Mouse (Mus musculus): ENCODE data around the gene Trim27. TPM values are rescaled to one million over a fixed set of nuclear protein-coding genes. Genes with fewer than 3 reads are reported as not detected.
A peak's percentile ranks its signal among the peaks of the same experiment; 100 is the strongest.

The Trim27 gene
- polyA plus RNA-seq, 1 experiment, result 63.9 TPM

- Histone ChIP-seq H3K27me3 (ENCODE audit: control insufficient read depth, insufficient read depth, low read length) (no peaks in the 10 kb centered on the region), H3K4me1 (ENCODE audit: control insufficient read depth, insufficient read depth, insufficient read length) (no peaks in the 10 kb centered on the region), H3K36me3 (ENCODE audit: control insufficient read depth, insufficient read depth, low read length) (peaks cover 6% of the 10 kb centered on the region), H3K27ac (ENCODE audit: insufficient read depth, low read length) (no peak overlapping the region), H3K4me3 (ENCODE audit: extremely low read depth, insufficient read depth, insufficient read length) (no peak overlapping the region)
- no peak for DNase-seq (ENCODE audit: low read depth in 1 of 2, low spot score in 2 of 2)
- 86% methylated on average over 5 of the region's 5 CpGs for WGBS
- TF ChIP-seq CTCF (IDR thresholded peaks at IDR 0.05; ENCODE audit: extremely low read depth, insufficient read depth, insufficient read length, insufficient replicate concordance), result no peak
- no peak for TF ChIP-seq POLR2A (IDR thresholded peaks at IDR 0.05; ENCODE audit: low read depth, low read length)
Measured at GRCm38 (mm10) chr13:21197721-21198120, 18.5 kb downstream of the Trim27 start.

- WGBS, result 94% methylated on average over 2 of the region's 2 CpGs
- Histone ChIP-seq H3K36me3 (ENCODE audit: control insufficient read depth, insufficient read depth, low read length) (peaks cover 1% of the 10 kb centered on the region; the same call in 1 of the 2 replicates), H3K4me1 (ENCODE audit: control insufficient read depth, insufficient read depth, insufficient read length) (no peaks in the 10 kb centered on the region), H3K27ac (ENCODE audit: insufficient read depth, low read length) (no peak overlapping the region), H3K4me3 (ENCODE audit: extremely low read depth, insufficient read depth, insufficient read length) (no peak overlapping the region), H3K27me3 (ENCODE audit: control insufficient read depth, insufficient read depth, low read length) (no peaks in the 10 kb centered on the region)
- TF ChIP-seq POLR2A (IDR thresholded peaks at IDR 0.05; ENCODE audit: low read depth, low read length) (no peak), CTCF (IDR thresholded peaks at IDR 0.05; ENCODE audit: extremely low read depth, insufficient read depth, insufficient read length, insufficient replicate concordance) (no peak)
- DNase-seq (ENCODE audit: low read depth in 1 of 2, low spot score in 2 of 2), result no peak
Measured at GRCm38 (mm10) chr13:21198313-21198712, 19.1 kb downstream of the Trim27 start.

GRCm38 (mm10) chr13:21199046-21200028, 20.1 kb downstream of the Trim27 start:
- no peak for DNase-seq (ENCODE audit: low read depth in 1 of 2, low spot score in 2 of 2)
- H3K4me3 ChIP-seq (ENCODE audit: extremely low read depth, insufficient read depth, insufficient read length), result peak overlapping the region; percentile 56
- H3K27me3 ChIP-seq (ENCODE audit: control insufficient read depth, insufficient read depth, low read length), result no peaks in the 10 kb centered on the region
- WGBS, result 6% methylated on average over 17 of the region's 17 CpGs
- H3K27ac ChIP-seq (ENCODE audit: insufficient read depth, low read length), result no peak overlapping the region
- H3K36me3 ChIP-seq (ENCODE audit: control insufficient read depth, insufficient read depth, low read length), result no peaks in the 10 kb centered on the region
- TF ChIP-seq CTCF (IDR thresholded peaks at IDR 0.05; ENCODE audit: extremely low read depth, insufficient read depth, insufficient read length, insufficient replicate concordance), result no peak
- TF ChIP-seq POLR2A (IDR thresholded peaks at IDR 0.05; ENCODE audit: low read depth, low read length), result no peak
- no peaks in the 10 kb centered on the region for H3K4me1 ChIP-seq (ENCODE audit: control insufficient read depth, insufficient read depth, insufficient read length)

GRCm38 (mm10) chr13:21200043-21200999, 21.1 kb downstream of the Trim27 start:
- WGBS, result 5% methylated on average over 48 of the region's 48 CpGs
- TF ChIP-seq CTCF (IDR thresholded peaks at IDR 0.05; ENCODE audit: extremely low read depth, insufficient read depth, insufficient read length, insufficient replicate concordance) (peak; percentile 77), POLR2A (IDR thresholded peaks at IDR 0.05; ENCODE audit: low read depth, low read length) (no peak)
- H3K36me3 ChIP-seq (ENCODE audit: control insufficient read depth, insufficient read depth, low read length), result no peaks in the 10 kb centered on the region
- peak overlapping the region; percentile 70 for H3K27ac ChIP-seq (ENCODE audit: insufficient read depth, low read length)
- DNase-seq (ENCODE audit: low read depth in 1 of 2, low spot score in 2 of 2), result peak; percentile 80 to 85
- no peaks in the 10 kb centered on the region for H3K4me1 ChIP-seq (ENCODE audit: control insufficient read depth, insufficient read depth, insufficient read length)
- no peaks in the 10 kb centered on the region for H3K27me3 ChIP-seq (ENCODE audit: control insufficient read depth, insufficient read depth, low read length)
- peak overlapping the region; percentile 91 for H3K4me3 ChIP-seq (ENCODE audit: extremely low read depth, insufficient read depth, insufficient read length)

- Histone ChIP-seq H3K36me3 (ENCODE audit: control insufficient read depth, insufficient read depth, low read length) (no peaks in the 10 kb centered on the region), H3K4me3 (ENCODE audit: extremely low read depth, insufficient read depth, insufficient read length) (no peak overlapping the region; the same call in 1 of the 2 replicates), H3K4me1 (ENCODE audit: control insufficient read depth, insufficient read depth, insufficient read length) (no peaks in the 10 kb centered on the region), H3K27me3 (ENCODE audit: control insufficient read depth, insufficient read depth, low read length) (no peaks in the 10 kb centered on the region), H3K27ac (ENCODE audit: insufficient read depth, low read length) (no peak overlapping the region)
- WGBS, result 12% methylated on average over 20 of the region's 20 CpGs
- DNase-seq (ENCODE audit: low read depth in 1 of 2, low spot score in 2 of 2), result no peak
- TF ChIP-seq CTCF (IDR thresholded peaks at IDR 0.05; ENCODE audit: extremely low read depth, insufficient read depth, insufficient read length, insufficient replicate concordance) (no peak), POLR2A (IDR thresholded peaks at IDR 0.05; ENCODE audit: low read depth, low read length) (no peak)
Measured at GRCm38 (mm10) chr13:21215275-21215983, 36.2 kb downstream of the Trim27 start.

- Histone ChIP-seq H3K4me3 (ENCODE audit: extremely low read depth, insufficient read depth, insufficient read length) (no peak overlapping the region), H3K27ac (ENCODE audit: insufficient read depth, low read length) (no peak overlapping the region), H3K4me1 (ENCODE audit: control insufficient read depth, insufficient read depth, insufficient read length) (no peaks in the 10 kb centered on the region), H3K27me3 (ENCODE audit: control insufficient read depth, insufficient read depth, low read length) (no peaks in the 10 kb centered on the region), H3K36me3 (ENCODE audit: control insufficient read depth, insufficient read depth, low read length) (no peaks in the 10 kb centered on the region)
- no peak for TF ChIP-seq CTCF (IDR thresholded peaks at IDR 0.05; ENCODE audit: extremely low read depth, insufficient read depth, insufficient read length, insufficient replicate concordance)
- no peak for TF ChIP-seq POLR2A (IDR thresholded peaks at IDR 0.05; ENCODE audit: low read depth, low read length)
- DNase-seq (ENCODE audit: low read depth in 1 of 2, low spot score in 2 of 2), result no peak
- 31% methylated on average over 1 of the region's 1 CpGs for WGBS
Measured at GRCm38 (mm10) chr13:21216781-21217180, 37.5 kb downstream of the Trim27 start.
